Mouse (Mus musculus) hindbrain, embryonic 11.5 days (tissue): ENCODE measurements at regions not wholly inside any gene's neighbourhood (a gene's known extent, or its start where the extent isn't known, plus 50 kb on each side); places are given as distances from the start of the nearest gene placed in this dataset.
"Not testable (repeated sequence)": the region's sequence is repeated elsewhere in the genome, so short reads cannot be mapped to it uniquely, and the experiment has no call there.

Experiments
- ATAC-seq: fragments of 200-750 bp; cut with Nextera tagmentation; 2 replicates; pipeline ENCODE4 v1.8.0; 2017; ENCODE audit warnings: mild to moderate bottlenecking, moderate TSS enrichment, moderate library complexity; ENCODE audit not compliant: low FRiP score
- DNase-seq: peaks from one replicate; pipeline ENCODE4 v3.0.0-alpha.2; 2015; ENCODE audit warnings: low spot score
- H3K27ac ChIP-seq: fragments of 300-500 bp; sonication (generic); 2 replicates; pipeline ENCODE4 v1.5.1; 2014; ENCODE audit warnings: mild to moderate bottlenecking, low read depth, low read length
- H3K27me3 ChIP-seq: fragments of 300-500 bp; sonication (generic); 2 replicates; pipeline ENCODE4 v1.6.1; 2014; ENCODE audit warnings: mild to moderate bottlenecking, low read length, moderate library complexity, mixed read lengths; ENCODE audit not compliant: control insufficient read depth, insufficient read depth
- H3K36me3 ChIP-seq: fragments of 300-500 bp; sonication (generic); 2 replicates; pipeline ENCODE4 v1.6.1; 2014; ENCODE audit warnings: mild to moderate bottlenecking, low read length, moderate library complexity, mixed read lengths; ENCODE audit not compliant: control insufficient read depth, insufficient read depth
- H3K4me1 ChIP-seq: fragments of 300-500 bp; sonication (generic); replicated peaks from 2 replicates; pipeline ENCODE4 v1.6.1; 2014; ENCODE audit warnings: low read length, mixed read lengths; ENCODE audit not compliant: control insufficient read depth, insufficient read depth
- H3K4me2 ChIP-seq: fragments of 300-500 bp; sonication (generic); replicated peaks from 2 replicates; pipeline ENCODE4 v1.6.1; 2014; ENCODE audit warnings: mild to moderate bottlenecking, low read depth, low read length
- H3K4me3 ChIP-seq: fragments of 300-500 bp; sonication (generic); 2 replicates; pipeline ENCODE4 v1.5.1; 2014; ENCODE audit warnings: low read depth, low read length
- H3K9ac ChIP-seq: fragments of 300-500 bp; sonication (generic); 2 replicates; pipeline ENCODE4 v1.6.1; 2014; ENCODE audit warnings: low read depth, low read length
- H3K9me3 ChIP-seq: fragments of 300-500 bp; sonication (generic); 2 replicates; pipeline ENCODE4 v1.6.1; 2016; ENCODE audit warnings: low read length; ENCODE audit not compliant: control insufficient read depth
- WGBS: fragments of 180-500 bp; shearing (Covaris S2); extraction: QIAGEN DNeasy Blood & Tissue Kit; methylation state at CpG from one replicate; pipeline ENCODE4 v1.1.7; 2014; 5-methylcytosine and 5-hydroxymethylcytosine counted together

DNA sequence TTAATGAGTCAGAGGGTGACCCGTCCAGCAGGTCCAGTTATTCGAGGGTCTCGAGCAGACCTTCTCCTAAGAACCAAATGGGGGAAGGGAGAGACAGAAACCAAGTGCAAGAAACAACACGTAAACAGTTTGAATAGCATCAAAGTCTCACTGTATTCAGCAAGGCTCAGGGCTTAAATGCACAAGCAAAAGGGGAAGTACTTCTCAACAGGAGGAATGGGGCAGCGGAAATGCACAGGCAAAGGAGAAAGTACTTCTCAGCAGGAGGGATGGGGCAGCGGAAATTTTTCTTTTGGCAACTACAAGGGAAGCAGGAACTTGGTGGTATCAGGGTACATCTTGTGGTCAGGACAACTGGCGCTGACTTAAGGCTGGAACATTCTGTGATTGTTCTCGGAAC lies 330.6 kb downstream of the 9430069I07Rik start:
- not testable (repeated sequence) for H3K27me3 ChIP-seq, DNase-seq, ATAC-seq, H3K4me3 ChIP-seq, H3K36me3 ChIP-seq, H3K9ac ChIP-seq, H3K27ac ChIP-seq, H3K4me1 ChIP-seq, H3K4me2 ChIP-seq, H3K9me3 ChIP-seq
- 84% methylated on average over 8 of the region's 8 CpGs for WGBS

DNA sequence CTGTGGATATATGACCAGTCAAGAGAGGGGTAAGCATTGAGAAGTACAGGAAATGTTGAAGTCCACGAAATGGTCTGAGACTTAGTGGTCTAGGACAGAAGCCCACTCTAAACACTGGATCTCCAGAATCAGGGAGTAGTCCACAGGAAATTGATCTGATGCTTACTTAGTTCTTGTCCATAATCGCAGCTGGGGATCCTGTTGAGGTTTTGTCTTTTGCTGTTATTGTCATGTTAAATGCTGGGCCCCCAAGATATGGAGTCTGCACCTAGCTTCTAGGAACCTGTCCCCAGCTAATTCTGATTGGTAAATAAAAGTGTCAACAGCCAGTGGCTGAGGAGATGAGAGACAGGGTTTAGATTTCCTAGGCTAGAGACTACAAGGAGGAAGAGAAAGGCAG lies 332.3 kb downstream of the 9430069I07Rik start:
- H3K4me2 ChIP-seq, result no peak overlapping the region
- H3K27me3 ChIP-seq, result no peaks in the 10 kb centered on the region

DNA sequence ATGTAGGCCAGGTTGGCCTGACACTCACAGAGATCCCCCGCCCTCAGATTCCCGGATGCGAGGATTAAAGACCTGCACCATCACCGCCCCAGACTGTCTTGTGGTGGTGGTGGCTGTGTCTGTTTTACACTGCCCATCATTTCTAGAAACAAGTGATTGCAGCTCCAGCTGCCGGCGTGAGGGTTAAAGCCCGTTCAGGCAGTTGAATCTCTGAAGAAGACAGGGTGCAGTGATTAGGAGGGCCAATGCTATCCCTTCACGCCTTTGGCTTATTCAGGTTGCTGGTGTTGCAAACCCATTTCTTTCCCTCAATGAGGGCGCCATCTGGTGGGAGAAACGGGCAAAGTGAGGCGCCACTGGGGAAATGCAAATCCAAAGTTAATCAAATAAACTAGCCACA lies 335.8 kb downstream of the 9430069I07Rik start:
- ATAC-seq (peak; percentile 53; the same call in 1 of the 2 replicates), DNase-seq (peak; percentile 86)
- no peaks in the 10 kb centered on the region for H3K4me1 ChIP-seq
- no peaks in the 10 kb centered on the region for H3K27me3 ChIP-seq
- 29% methylated on average over 11 of the region's 11 CpGs for WGBS
- H3K36me3 ChIP-seq, result no peaks in the 10 kb centered on the region
- no peak overlapping the region for H3K4me2 ChIP-seq
- no peak overlapping the region for H3K27ac ChIP-seq
- H3K9ac ChIP-seq, result no peak overlapping the region
- no peaks in the 10 kb centered on the region for H3K9me3 ChIP-seq
- H3K4me3 ChIP-seq, result no peak overlapping the region

More for the DNA sequence above, 332.3 kb downstream of the 9430069I07Rik start:
- Histone ChIP-seq H3K36me3 (no peaks in the 10 kb centered on the region), H3K4me1 (no peaks in the 10 kb centered on the region), H3K9me3 (no peaks in the 10 kb centered on the region), H3K27ac (no peak overlapping the region), H3K9ac (no peak overlapping the region), H3K4me3 (no peak overlapping the region)
- 89% methylated on average over 2 of the region's 2 CpGs for WGBS
- no peak for DNase-seq
- no peak for ATAC-seq

DNA sequence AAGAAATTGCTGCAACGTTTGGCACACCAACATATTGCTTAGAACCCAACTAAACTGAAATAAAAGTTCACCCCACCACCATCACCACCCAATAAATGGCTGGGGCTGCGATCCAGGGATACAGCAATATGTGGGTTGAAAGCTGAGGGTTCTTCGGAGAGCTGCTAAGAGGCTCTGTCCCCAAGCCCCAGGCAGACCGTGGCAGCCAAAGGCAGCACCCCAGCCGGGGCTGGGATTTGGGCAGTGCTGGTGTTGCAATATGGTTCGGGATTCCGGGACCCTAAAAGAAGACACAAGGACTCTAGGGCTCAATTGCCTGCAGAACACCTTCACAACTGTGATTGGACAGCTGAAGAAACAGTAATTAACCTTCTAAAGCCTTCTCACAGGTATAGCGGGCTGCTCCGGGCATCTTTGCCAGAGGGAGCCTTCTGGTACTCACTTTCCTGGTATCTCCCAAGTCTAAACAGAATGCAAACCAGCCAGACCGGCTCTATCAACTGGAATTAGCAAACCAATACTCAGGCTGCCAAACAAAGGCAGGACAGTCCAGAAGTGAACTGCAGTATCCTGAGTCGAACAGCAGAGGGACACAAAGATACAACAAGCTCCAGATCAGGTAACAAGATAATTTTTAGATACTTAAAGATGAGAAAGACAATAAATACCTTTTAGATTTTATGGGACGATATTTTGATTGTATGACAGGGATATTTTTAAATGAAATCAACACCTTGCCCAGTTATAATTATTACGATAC lies 341.1 kb downstream of the 9430069I07Rik start:
- H3K27me3 ChIP-seq, result no peaks in the 10 kb centered on the region
- no peak overlapping the region for H3K9ac ChIP-seq
- H3K4me3 ChIP-seq, result no peak overlapping the region
- 46% methylated on average over 13 of the region's 13 CpGs for WGBS
- no peaks in the 10 kb centered on the region for H3K36me3 ChIP-seq
- H3K9me3 ChIP-seq, result no peaks in the 10 kb centered on the region
- DNase-seq (peak; percentile 51), ATAC-seq (peak; percentile 73)
- no peak overlapping the region for H3K4me2 ChIP-seq
- H3K27ac ChIP-seq, result no peak overlapping the region
- H3K4me1 ChIP-seq, result no peaks in the 10 kb centered on the region

DNA sequence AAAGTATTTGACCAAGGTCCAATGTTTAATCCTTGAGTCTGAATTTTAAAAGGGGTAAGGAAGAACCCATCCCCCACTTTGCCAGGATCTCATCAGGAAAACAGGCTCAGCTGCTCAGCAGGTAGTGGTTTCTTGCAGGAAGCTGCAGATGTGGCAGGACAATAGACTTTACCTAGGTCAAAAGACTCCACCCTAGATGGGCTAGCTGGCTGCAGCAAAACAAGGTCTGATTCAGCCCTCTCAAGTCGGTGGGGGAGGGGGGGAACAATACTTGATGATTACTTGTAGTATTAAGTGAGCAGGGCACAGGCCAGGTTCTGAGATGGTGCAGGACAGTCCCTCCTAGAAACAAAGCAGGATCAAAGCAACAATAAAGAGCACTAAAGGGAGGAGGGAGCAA lies 349.1 kb downstream of the 9430069I07Rik start:
- Histone ChIP-seq H3K9me3 (no peaks in the 10 kb centered on the region), H3K4me2 (no peak overlapping the region), H3K36me3 (no peaks in the 10 kb centered on the region), H3K4me3 (no peak overlapping the region), H3K4me1 (no peaks in the 10 kb centered on the region), H3K27me3 (no peaks in the 10 kb centered on the region), H3K27ac (no peak overlapping the region), H3K9ac (no peak overlapping the region)
- 59% methylated on average over 1 of the region's 1 CpGs for WGBS
- ATAC-seq, result no peak
- DNase-seq, result no peak

DNA sequence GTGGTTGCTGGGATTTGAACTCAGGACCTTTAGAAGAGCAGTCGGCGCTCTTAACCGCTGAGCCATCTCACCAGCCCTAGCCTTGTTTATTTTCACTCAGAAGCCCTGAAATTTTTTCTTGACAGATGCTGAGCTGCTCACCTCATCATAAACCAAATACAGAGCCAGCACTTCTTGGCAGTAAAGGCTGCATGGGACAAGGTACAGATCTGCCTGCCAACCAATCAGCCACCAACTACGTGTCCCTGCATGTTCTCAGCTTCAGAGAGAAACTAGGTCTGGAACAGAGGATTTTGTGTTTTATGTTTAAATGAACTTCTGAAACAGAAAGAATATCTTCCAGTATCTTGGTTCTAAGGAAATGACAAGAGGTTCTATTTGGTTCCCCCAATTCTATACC lies 365.3 kb downstream of the 9430069I07Rik start:
- no peaks in the 10 kb centered on the region for H3K36me3 ChIP-seq
- H3K9ac ChIP-seq, result no peak overlapping the region
- no peak overlapping the region for H3K4me3 ChIP-seq
- no peaks in the 10 kb centered on the region for H3K9me3 ChIP-seq
- H3K4me2 ChIP-seq, result no peak overlapping the region
- ATAC-seq (no peak), DNase-seq (no peak)
- no peaks in the 10 kb centered on the region for H3K27me3 ChIP-seq
- 93% methylated on average over 4 of the region's 4 CpGs for whole genome bisulfite sequencing
- no peak overlapping the region for H3K27ac ChIP-seq
- no peaks in the 10 kb centered on the region for H3K4me1 ChIP-seq

DNA sequence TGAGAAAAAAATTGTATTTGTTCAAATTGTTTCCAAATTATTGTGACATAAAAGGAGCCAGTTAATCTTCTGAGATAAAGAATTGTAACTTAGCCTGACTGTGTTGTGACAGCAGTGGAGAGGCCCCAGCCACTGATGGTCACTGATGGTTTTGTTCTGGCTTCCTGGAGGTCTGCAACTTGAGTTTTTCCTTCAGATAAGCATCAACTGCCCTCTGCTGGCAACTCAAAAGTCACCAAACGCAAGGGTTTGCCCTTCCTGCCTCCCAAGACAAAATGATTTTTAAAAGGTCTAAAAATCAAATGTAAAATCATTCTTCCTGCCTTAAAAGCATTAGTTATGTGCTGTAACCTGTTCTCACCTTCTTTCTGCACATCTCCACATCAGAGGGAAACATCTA lies 382.6 kb downstream of the 9430069I07Rik start:
- H3K4me3 ChIP-seq, result no peak overlapping the region
- 42% methylated on average over 1 of the region's 1 CpGs for WGBS
- no peaks in the 10 kb centered on the region for H3K36me3 ChIP-seq
- H3K27me3 ChIP-seq, result no peaks in the 10 kb centered on the region
- H3K9me3 ChIP-seq, result no peaks in the 10 kb centered on the region
- peak; percentile 10 for DNase-seq
- no peak overlapping the region for H3K4me2 ChIP-seq
- H3K9ac ChIP-seq, result no peak overlapping the region
- no peaks in the 10 kb centered on the region for H3K4me1 ChIP-seq
- no peak for ATAC-seq
- H3K27ac ChIP-seq, result no peak overlapping the region

DNA sequence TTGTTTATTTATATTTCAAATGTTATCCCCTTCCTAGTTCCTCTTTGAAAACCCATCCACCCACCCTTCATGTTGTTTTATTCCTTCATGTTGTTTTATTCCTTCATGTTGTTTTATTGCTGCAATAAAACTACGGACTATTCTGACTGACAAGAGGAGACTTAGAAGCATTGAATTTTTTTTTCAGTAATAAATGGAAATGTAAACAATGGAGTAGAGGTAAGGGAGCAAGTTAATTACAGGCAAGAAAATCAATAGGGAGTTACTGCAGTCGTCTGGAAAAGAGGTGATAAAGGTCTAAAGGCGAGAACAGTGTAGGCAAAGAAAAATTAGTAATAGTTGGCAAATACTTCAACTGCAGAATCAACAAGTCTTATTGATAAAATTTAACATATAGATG lies 384.2 kb downstream of the 9430069I07Rik start:
- no peak for DNase-seq
- ATAC-seq, result no peak
- no peaks in the 10 kb centered on the region for H3K9me3 ChIP-seq
- no peaks in the 10 kb centered on the region for H3K27me3 ChIP-seq
- H3K4me1 ChIP-seq, result no peaks in the 10 kb centered on the region
- H3K9ac ChIP-seq, result no peak overlapping the region
- no peak overlapping the region for H3K4me3 ChIP-seq
- no peak overlapping the region for H3K27ac ChIP-seq
- no peaks in the 10 kb centered on the region for H3K36me3 ChIP-seq
- WGBS, result 86% methylated on average over 3 of the region's 3 CpGs
- no peak overlapping the region for H3K4me2 ChIP-seq

DNA sequence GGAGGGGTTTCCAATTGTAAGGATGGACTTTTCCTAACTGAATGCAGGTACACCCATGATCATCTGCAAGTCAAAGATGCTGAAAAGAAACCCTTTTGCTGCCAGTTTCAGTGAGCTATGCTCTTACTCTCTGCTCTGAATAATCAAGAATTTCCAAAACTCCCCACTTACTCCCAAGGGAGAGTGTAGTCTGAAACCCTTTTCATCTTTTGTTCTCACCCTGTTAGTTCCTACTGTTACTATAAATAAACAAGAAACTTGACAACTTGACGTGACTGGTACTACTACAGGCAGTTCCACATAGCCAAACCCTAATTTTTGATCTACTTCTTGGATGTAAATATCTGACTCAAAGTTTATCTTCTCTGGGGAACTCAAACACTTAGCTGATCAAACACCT lies 388.3 kb downstream of the 9430069I07Rik start:
- ATAC-seq, result no peak
- H3K4me2 ChIP-seq, result no peak overlapping the region
- 37% methylated on average over 1 of the region's 1 CpGs for WGBS

More for the DNA sequence above, 388.3 kb downstream of the 9430069I07Rik start:
- Histone ChIP-seq H3K27ac (no peak overlapping the region), H3K9me3 (no peaks in the 10 kb centered on the region), H3K9ac (no peak overlapping the region), H3K36me3 (no peaks in the 10 kb centered on the region), H3K4me1 (no peaks in the 10 kb centered on the region), H3K27me3 (no peaks in the 10 kb centered on the region), H3K4me3 (no peak overlapping the region)
- DNase-seq, result no peak
